Mouse (Mus musculus) thymus, adult 2 months (tissue): Measurements from ENCODE around the gene Cntrob.

ENCODE experiments used
- CTCF ChIP-seq: fragments of 200-500 bp; IDR thresholded peaks from 2 replicates; pipeline ENCODE4 v1.5.1; 2012; ENCODE audit warnings: mild to moderate bottlenecking, control low read depth, low read length, moderate library complexity, borderline replicate concordance; ENCODE audit not compliant: control insufficient read depth, poor library complexity, insufficient read depth; ENCODE audit errors: extremely low read depth
- POLR2A ChIP-seq: fragments of 200-500 bp; IDR thresholded peaks from 2 replicates; pipeline ENCODE4 v1.6.1; 2012; ENCODE audit warnings: mild to moderate bottlenecking, low read length, control low read depth, moderate library complexity; ENCODE audit not compliant: control insufficient read depth, poor library complexity, insufficient read depth; ENCODE audit errors: extremely low read depth

DNA sequence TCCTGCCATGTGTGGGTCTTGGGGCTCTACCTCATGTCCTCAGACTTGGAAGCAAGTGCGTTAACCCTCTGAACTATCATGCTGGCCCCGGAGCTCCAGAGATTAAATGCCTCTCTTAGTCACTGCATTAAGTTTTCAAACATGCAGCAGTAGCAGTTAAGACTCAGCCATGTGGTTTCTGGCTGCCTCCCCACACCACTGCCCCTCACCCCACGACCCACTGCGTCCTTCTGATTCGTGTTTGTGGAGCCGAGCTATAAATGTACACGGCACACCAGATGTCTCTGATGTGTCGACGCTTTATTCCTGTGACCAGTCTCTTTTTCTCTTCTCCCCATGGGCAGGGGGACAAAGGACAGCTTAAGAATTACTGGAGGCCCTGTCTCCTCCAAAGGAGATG, 70.4 kb downstream of the Cntrob start:
- TF ChIP-seq POLR2A (no peak), CTCF (no peak)
